Mouse (Mus musculus): ENCODE results near the gene Usp36.
A peak's percentile ranks its signal among the peaks of the same experiment; 100 is the strongest.

Usp36 gene

DNA sequence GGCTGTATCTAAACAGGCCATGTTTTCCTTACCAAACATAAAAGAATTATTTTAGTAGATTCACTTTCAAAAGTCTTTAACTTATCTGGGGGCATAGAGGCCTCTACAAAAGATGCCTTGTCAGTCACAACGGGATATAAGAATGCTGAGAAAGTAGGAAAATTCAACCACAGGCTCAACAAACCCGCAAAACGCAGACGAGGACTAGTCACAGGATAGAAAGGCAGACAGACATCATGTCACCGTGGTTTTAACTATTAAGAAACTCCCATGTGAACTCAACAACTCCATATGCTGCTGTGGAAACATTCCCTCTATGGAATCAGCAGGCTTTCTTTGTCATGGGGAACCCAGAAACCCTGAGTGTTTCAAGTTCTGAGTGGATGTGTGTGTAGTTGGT lies 60.1 kb downstream of the Usp36 start:
- DNase-seq (ENCODE audit: low read depth, low spot score) = no peak
- Histone ChIP-seq H3K27me3 (ENCODE audit: control insufficient read depth, insufficient read depth, low read length, poor library complexity, severe bottlenecking) (no peaks in the 10 kb centered on the region), H3K36me3 (ENCODE audit: control insufficient read depth, insufficient read depth, low read length, poor library complexity, severe bottlenecking) (no peaks in the 10 kb centered on the region)

DNA sequence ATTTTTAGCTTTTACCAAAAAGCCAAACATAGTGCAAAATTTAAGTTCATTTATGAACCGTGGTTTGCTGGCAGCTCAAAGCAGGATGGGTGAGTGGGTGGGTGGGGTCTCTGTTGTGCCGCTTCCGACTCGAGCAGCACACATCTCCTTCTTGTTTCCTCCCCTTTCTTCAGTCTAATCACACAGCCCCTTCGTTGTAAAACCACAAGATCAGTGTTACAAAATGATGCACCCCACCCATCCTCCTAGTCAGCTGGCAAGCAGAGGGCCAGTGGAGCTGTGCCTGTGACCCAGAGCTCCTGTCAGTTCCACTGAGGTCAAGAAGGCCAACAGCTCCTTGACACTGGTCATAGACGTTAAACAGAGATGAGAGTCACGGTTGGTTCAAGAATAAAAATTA lies 62.4 kb downstream of the Usp36 start:
- no peaks in the 10 kb centered on the region for H3K27me3 ChIP-seq (ENCODE audit: control insufficient read depth, insufficient read depth, low read length, poor library complexity, severe bottlenecking)
- H3K36me3 ChIP-seq (ENCODE audit: control insufficient read depth, insufficient read depth, low read length, poor library complexity, severe bottlenecking) = no peaks in the 10 kb centered on the region
- peak; percentile 61 for DNase-seq (ENCODE audit: low read depth, low spot score)

DNA sequence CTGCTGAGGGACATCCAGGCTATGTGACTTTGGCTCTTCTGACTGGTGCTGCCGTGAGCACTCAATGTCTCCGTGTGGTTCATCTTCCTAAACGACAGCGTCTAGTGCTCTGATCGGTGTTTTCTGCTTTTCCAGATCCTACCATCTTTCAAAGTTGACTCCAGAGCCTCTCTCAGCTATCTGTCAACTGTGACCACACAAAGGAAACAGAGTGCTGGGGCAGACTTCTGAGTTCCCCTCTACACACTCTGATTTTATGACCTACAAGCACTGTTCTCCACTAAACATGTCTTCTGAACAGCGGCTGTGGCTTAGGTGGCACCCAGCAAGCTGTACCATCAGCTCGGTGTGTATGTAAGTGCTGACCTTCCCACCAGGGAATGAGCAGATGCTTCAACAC lies 63.2 kb downstream of the Usp36 start:
- no peak for DNase-seq (ENCODE audit: low read depth, low spot score)
- no peaks in the 10 kb centered on the region for H3K27me3 ChIP-seq (ENCODE audit: control insufficient read depth, insufficient read depth, low read length, poor library complexity, severe bottlenecking)
- H3K36me3 ChIP-seq (ENCODE audit: control insufficient read depth, insufficient read depth, low read length, poor library complexity, severe bottlenecking) = no peaks in the 10 kb centered on the region

DNA sequence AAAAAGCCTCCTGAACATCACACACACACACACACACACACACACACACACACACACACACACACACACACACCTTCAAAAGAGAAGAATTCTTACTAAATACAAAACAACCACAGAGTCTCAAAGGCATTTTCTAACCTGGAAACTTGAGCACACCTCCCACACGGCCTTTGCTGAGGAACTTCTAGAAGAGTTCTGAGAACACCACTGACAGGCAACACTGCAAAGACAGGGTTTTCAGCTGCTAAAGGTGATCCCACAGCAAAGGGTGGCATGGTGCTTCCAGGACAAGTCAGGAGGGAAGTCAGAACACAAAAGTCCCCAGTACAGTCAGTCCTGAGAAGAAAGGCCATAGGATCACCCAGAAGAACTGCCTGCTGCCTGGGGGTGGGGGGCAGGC lies 64.2 kb downstream of the Usp36 start:
- no peaks in the 10 kb centered on the region; the same call in 1 of the 2 replicates for H3K36me3 ChIP-seq (ENCODE audit: control insufficient read depth, insufficient read depth, low read length, poor library complexity, severe bottlenecking)
- no peak for DNase-seq (ENCODE audit: low read depth, low spot score)
- H3K27me3 ChIP-seq (ENCODE audit: control insufficient read depth, insufficient read depth, low read length, poor library complexity, severe bottlenecking) = no peaks in the 10 kb centered on the region

DNA sequence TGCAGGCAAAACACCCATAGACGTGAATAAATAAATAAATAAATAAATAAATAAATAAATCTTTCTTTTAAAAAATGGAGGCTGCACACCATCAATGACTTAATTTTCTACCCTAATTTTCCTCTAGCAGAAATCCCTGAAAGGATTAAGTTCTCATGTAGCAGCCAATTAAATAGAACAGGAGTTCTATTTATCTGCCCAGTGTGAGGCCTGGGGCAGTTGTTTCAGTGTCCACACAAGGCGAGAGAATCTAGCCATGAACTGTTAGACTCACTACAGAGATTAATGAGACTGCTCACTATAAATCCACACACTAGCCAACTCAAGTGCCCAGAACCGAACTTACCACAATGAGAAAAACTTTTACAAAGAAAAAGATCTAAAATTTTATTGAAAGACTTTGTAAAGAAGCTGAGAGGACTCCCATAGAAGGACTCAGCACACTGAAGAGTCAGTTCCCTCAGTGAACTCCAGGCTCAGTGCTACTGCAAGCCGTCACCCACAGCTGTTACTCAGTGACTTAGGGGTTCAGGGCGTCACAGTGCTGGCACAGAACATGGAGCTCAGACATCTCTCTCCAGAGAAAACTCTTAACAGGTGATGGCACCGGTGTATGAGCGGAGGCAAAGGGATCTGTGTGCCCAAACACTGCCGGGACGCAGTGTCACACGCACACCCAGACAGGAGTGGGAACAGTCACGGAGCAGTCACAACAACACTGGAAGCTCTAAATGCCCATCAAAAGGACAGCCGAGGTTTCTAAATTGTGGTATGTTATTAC lies 64.8 kb downstream of the Usp36 start:
- Histone ChIP-seq H3K36me3 (ENCODE audit: control insufficient read depth, insufficient read depth, low read length, poor library complexity, severe bottlenecking) (no peaks in the 10 kb centered on the region; the same call in 1 of the 2 replicates), H3K27me3 (ENCODE audit: control insufficient read depth, insufficient read depth, low read length, poor library complexity, severe bottlenecking) (no peaks in the 10 kb centered on the region)
- DNase-seq (ENCODE audit: low read depth, low spot score) = no peak

GRCm38 (mm10) chr11:118223416-118224067 lies 66.5 kb downstream of the Usp36 start:
- no peaks in the 10 kb centered on the region; the same call in 1 of the 2 replicates for H3K36me3 ChIP-seq (ENCODE audit: control insufficient read depth, insufficient read depth, low read length, poor library complexity, severe bottlenecking)
- H3K27me3 ChIP-seq (ENCODE audit: control insufficient read depth, insufficient read depth, low read length, poor library complexity, severe bottlenecking) = no peaks in the 10 kb centered on the region
- peak; percentile 56 for DNase-seq (ENCODE audit: low read depth, low spot score)

DNA sequence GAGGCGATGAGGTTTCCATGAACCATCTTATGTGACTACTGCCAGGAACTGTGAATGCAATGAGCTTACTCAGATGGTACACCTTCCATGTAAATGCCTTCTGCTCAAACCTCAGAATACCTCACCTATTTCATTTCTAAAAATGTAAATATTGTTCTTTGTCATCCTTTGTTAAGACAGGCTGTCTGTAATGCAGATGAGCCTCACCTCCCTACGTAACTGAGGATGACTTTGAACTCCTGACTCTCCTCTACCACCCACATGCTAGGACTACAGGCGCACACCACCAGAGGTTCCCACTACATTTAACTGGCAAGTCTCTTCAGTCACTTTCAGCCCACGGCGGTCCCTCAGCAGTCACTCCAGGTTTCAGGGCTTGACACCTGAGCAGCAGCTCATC lies 67.1 kb downstream of the Usp36 start:
- DNase-seq (ENCODE audit: low read depth, low spot score) = no peak
- Histone ChIP-seq H3K36me3 (ENCODE audit: control insufficient read depth, insufficient read depth, low read length, poor library complexity, severe bottlenecking) (no peaks in the 10 kb centered on the region; the same call in 1 of the 2 replicates), H3K27me3 (ENCODE audit: control insufficient read depth, insufficient read depth, low read length, poor library complexity, severe bottlenecking) (no peaks in the 10 kb centered on the region)

GRCm38 (mm10) chr11:118222351-118222885 lies 67.6 kb downstream of the Usp36 start:
- DNase-seq (ENCODE audit: low read depth, low spot score) = no peak
- Histone ChIP-seq H3K36me3 (ENCODE audit: control insufficient read depth, insufficient read depth, low read length, poor library complexity, severe bottlenecking) (no peaks in the 10 kb centered on the region; the same call in 1 of the 2 replicates), H3K27me3 (ENCODE audit: control insufficient read depth, insufficient read depth, low read length, poor library complexity, severe bottlenecking) (no peaks in the 10 kb centered on the region)

- Histone ChIP-seq H3K36me3 (ENCODE audit: control insufficient read depth, insufficient read depth, low read length, poor library complexity, severe bottlenecking) (no peaks in the 10 kb centered on the region; the same call in 1 of the 2 replicates), H3K27me3 (ENCODE audit: control insufficient read depth, insufficient read depth, low read length, poor library complexity, severe bottlenecking) (no peaks in the 10 kb centered on the region)
- DNase-seq (ENCODE audit: low read depth, low spot score) = peak; percentile 90
Observed at GRCm38 (mm10) chr11:118220561-118221262, 69.3 kb downstream of the Usp36 start.

GRCm38 (mm10) chr11:118219066-118219465 lies 71.0 kb downstream of the Usp36 start:
- Histone ChIP-seq H3K27me3 (ENCODE audit: control insufficient read depth, insufficient read depth, low read length, poor library complexity, severe bottlenecking) (no peaks in the 10 kb centered on the region), H3K36me3 (ENCODE audit: control insufficient read depth, insufficient read depth, low read length, poor library complexity, severe bottlenecking) (no peaks in the 10 kb centered on the region; the same call in 1 of the 2 replicates)
- peak; percentile 84 for DNase-seq (ENCODE audit: low read depth, low spot score)

DNA sequence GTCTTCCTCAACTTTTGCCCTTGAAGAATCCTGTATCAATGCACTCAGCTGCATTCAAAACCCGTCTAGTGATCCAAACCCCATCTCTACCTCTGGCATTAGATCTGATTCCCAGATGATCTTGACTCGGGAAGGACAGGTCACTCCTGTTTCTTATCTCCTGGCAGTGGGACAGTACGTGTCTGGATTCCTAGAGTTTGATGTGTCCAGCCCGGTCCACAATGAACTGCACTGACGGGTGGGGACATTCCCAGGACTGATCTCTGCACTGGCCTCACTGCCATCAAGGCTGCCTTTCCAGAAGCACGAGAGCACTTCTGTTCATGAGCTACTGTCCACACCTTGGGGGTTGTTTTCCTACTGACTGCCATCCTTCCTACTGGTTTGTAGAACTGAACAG lies 73.6 kb downstream of the Usp36 start:
- DNase-seq (ENCODE audit: low read depth, low spot score) = no peak
- H3K36me3 ChIP-seq (ENCODE audit: control insufficient read depth, insufficient read depth, low read length, poor library complexity, severe bottlenecking) = no peaks in the 10 kb centered on the region; the same call in 1 of the 2 replicates
- H3K27me3 ChIP-seq (ENCODE audit: control insufficient read depth, insufficient read depth, low read length, poor library complexity, severe bottlenecking) = no peaks in the 10 kb centered on the region

GRCm38 (mm10) chr11:118215928-118216458 lies 74.1 kb downstream of the Usp36 start:
- DNase-seq (ENCODE audit: low read depth, low spot score) = no peak
- Histone ChIP-seq H3K27me3 (ENCODE audit: control insufficient read depth, insufficient read depth, low read length, poor library complexity, severe bottlenecking) (no peaks in the 10 kb centered on the region), H3K36me3 (ENCODE audit: control insufficient read depth, insufficient read depth, low read length, poor library complexity, severe bottlenecking) (no peaks in the 10 kb centered on the region)

- peak; percentile 71 for DNase-seq (ENCODE audit: low read depth, low spot score)
- no peaks in the 10 kb centered on the region for H3K27me3 ChIP-seq (ENCODE audit: control insufficient read depth, insufficient read depth, low read length, poor library complexity, severe bottlenecking)
- no peaks in the 10 kb centered on the region for H3K36me3 ChIP-seq (ENCODE audit: control insufficient read depth, insufficient read depth, low read length, poor library complexity, severe bottlenecking)
Observed at GRCm38 (mm10) chr11:118212636-118213112, 77.4 kb downstream of the Usp36 start.

DNA sequence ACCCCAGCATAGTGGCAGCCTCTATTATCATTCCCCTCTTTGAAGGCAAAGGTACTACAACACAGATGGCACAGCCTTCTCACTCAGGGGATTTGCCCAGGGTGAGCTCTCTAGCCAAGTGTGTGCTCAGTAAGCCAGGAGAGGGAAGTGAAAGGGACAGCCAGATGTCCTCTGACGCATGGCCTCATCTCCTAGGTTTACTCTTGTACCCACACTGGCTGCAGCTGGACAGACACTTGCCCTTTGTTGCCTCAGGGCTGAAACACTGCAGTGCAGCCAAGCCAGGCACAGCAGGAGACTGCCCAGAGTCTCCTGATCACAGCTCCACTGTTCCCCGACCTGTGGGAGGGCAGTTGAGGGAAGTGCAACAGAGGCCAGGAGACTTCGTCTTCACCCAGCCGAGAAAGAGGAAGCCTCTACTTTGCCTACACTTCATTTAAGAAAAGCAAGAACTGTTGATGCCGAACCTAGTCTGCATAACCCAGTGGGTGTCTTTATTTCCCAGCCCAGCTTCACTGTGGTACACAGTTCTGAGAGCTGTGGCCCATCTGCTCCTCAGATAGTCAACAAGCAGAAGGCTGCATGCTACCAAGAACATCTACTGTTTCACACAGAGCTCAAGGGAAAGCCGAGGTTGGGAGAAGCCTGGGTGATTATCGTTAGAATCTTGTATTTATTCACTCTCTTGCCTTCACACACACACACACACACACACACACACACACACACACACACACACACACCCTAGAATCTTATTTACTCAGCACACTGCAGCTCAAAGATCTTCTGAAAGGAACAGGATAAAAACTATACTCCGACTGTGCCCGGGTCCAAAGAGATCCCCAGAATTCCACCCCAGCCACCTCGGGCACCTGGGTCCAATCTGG lies 78.1 kb downstream of the Usp36 start:
- peak; percentile 93 for DNase-seq (ENCODE audit: low read depth, low spot score)
- Histone ChIP-seq H3K27me3 (ENCODE audit: control insufficient read depth, insufficient read depth, low read length, poor library complexity, severe bottlenecking) (no peaks in the 10 kb centered on the region), H3K36me3 (ENCODE audit: control insufficient read depth, insufficient read depth, low read length, poor library complexity, severe bottlenecking) (no peaks in the 10 kb centered on the region)
